ENCODE assay signal across 32 mouse cellular contexts in genomic region chr7:133085408-133085807, GRCm38 (mm10). TPM values are rescaled to one million over a fixed set of nuclear protein-coding genes. Genes with fewer than 3 reads are reported as not detected.
A peak's percentile ranks its signal among the peaks of the same experiment; 100 is the strongest.
DNase-seq lines count a peak whose midpoint lies in the region; ATAC-seq and TF ChIP-seq lines count a peak whose summit lies in the region.
"Had no signal": no experiment of that assay in that cellular context is flagged by ENCODE, and none has a peak within 500 bp of the region (broad histone marks: within the 10 kb centered on the region; RNA-seq: fewer than 3 reads in every experiment).

No protein-coding gene starts in this region.

- DNase-seq in adrenal gland, adult (ENCODE audit: inconsistent age in 2 of 2, low spot score in 1 of 2) = peak; percentile 37 to 41
- DNase-seq in adrenal gland, postnatal 25 days = no peak
- DNase-seq in 416B (ENCODE audit: low read depth) (peak; percentile 73), NIH3T3 (ENCODE audit: low read depth) (peak; percentile 46)
- DNase-seq in stomach, postnatal 0 days (ENCODE audit: low spot score) = no peak
- no peak for DNase-seq in ovary, postnatal 36 days (ENCODE audit: low spot score)
- no peak for DNase-seq in left cerebral cortex, adult 9 months (ENCODE audit: low spot score in 2 of 2)
- no peak for DNase-seq in cerebellum, adult 2 months
- DNase-seq: adrenal gland, postnatal 14 days; cerebellum, adult 11 months; cerebellum, adult 8-10 months; cerebellum, postnatal 10 days; cerebellum, postnatal 36 days; embryo, embryonic 11 days; gastrocnemius, adult 2 months; gastrocnemius, postnatal 14 days; heart, adult 18-20 months; heart, postnatal 10 days; heart, postnatal 36 days; kidney, adult 11 months had no signal

- no peaks in the 10 kb centered on the region for H3K9me3 ChIP-seq in stomach, postnatal 0 days (ENCODE audit: control insufficient read depth, low read length)
- H3K9me3 ChIP-seq: forebrain, embryonic 10.5 days; forebrain, embryonic 13.5 days; G1E; heart, embryonic 12.5 days; heart, embryonic 15.5 days; hindbrain, embryonic 10.5 days; hindbrain, embryonic 13.5 days; intestine, embryonic 15.5 days had no signal

- H3K9ac ChIP-seq in stomach, postnatal 0 days (ENCODE audit: low read length) = no peak overlapping the region
- H3K9ac ChIP-seq: forebrain, embryonic 13.5 days; heart, embryonic 12.5 days; heart, embryonic 15.5 days; hindbrain, embryonic 13.5 days; intestine, embryonic 15.5 days had no signal

- H3K27me3 ChIP-seq in stomach, postnatal 0 days (ENCODE audit: control insufficient read depth, insufficient read depth, low read length) = no peaks in the 10 kb centered on the region
- no peaks in the 10 kb centered on the region for H3K27me3 ChIP-seq in cerebellum, adult 2 months (ENCODE audit: control insufficient read depth, insufficient read depth, low read length)
- H3K27me3 ChIP-seq: forebrain, embryonic 13.5 days; heart, embryonic 12.5 days; heart, embryonic 15.5 days; hindbrain, embryonic 13.5 days; intestine, embryonic 15.5 days had no signal

- no peak overlapping the region; the same call in 1 of the 2 replicates for H3K27ac ChIP-seq in stomach, postnatal 0 days (replicated peaks)
- H3K27ac ChIP-seq in cerebellum, adult 2 months (ENCODE audit: insufficient read depth, low read length) = no peak overlapping the region
- H3K27ac ChIP-seq: forebrain, embryonic 10.5 days; forebrain, embryonic 13.5 days; gastrocnemius, adult 2 months; heart, embryonic 15.5 days; hindbrain, embryonic 10.5 days; hindbrain, embryonic 13.5 days; intestine, embryonic 15.5 days had no signal

- ATAC-seq in stomach, postnatal 0 days (ENCODE audit: low FRiP score, low TSS enrichment) = peak; percentile 30; the same call in 1 of the 2 replicates
- ATAC-seq: activated CD4-positive, CD25-positive, alpha-beta regulatory T cell, adult 4 months; forebrain, embryonic 13.5 days; forebrain, embryonic 16.5 days; hindbrain, embryonic 16.5 days; intestine, embryonic 15.5 days had no signal

- no peak for TF ChIP-seq CTCF in stomach, postnatal 0 days (IDR thresholded peaks at IDR 0.05; ENCODE audit: low read depth)
- TF ChIP-seq CTCF in cerebellum, adult 2 months (IDR thresholded peaks at IDR 0.05; ENCODE audit: borderline replicate concordance, insufficient read depth, low read depth, low read length) = no peak

- H3K4me1 ChIP-seq in stomach, postnatal 0 days (replicated peaks; ENCODE audit: control insufficient read depth, insufficient read depth) = peaks cover 11% of the 10 kb centered on the region
- H3K4me1 ChIP-seq in cerebellum, adult 2 months (ENCODE audit: control insufficient read depth, insufficient read depth, low read length) = peaks cover 43% of the 10 kb centered on the region

- H3K4me3 ChIP-seq in stomach, postnatal 0 days (ENCODE audit: low read depth, low read length) = no peak overlapping the region
- H3K4me3 ChIP-seq in cerebellum, adult 2 months (replicated peaks; ENCODE audit: insufficient read depth, low read depth, low read length) = no peak overlapping the region
- H3K4me3 ChIP-seq: forebrain, embryonic 10.5 days; forebrain, embryonic 13.5 days; gastrocnemius, adult 2 months; heart, embryonic 12.5 days; heart, embryonic 15.5 days; hindbrain, embryonic 10.5 days; hindbrain, embryonic 13.5 days; intestine, embryonic 15.5 days had no signal

- WGBS in stomach, postnatal 0 days = 46% methylated on average over 3 of the region's 3 CpGs
- WGBS in cerebellum, adult 2 months = 19% methylated on average over 3 of the region's 3 CpGs

- H3K36me3 ChIP-seq in stomach, postnatal 0 days (ENCODE audit: control insufficient read depth, insufficient read depth, low read length) = no peaks in the 10 kb centered on the region
- H3K36me3 ChIP-seq: heart, embryonic 15.5 days; hindbrain, embryonic 13.5 days had no signal

- H3K4me2 ChIP-seq in stomach, postnatal 0 days (replicated peaks; ENCODE audit: low read depth) = no peak overlapping the region
- H3K4me2 ChIP-seq: forebrain, embryonic 13.5 days; heart, embryonic 12.5 days; heart, embryonic 15.5 days; hindbrain, embryonic 13.5 days; intestine, embryonic 15.5 days had no signal

- TF ChIP-seq EP300 in stomach, postnatal 0 days (optimal IDR thresholded peaks at IDR 0.05) = no peak

- no peak for TF ChIP-seq POLR2A in cerebellum, adult 2 months (IDR thresholded peaks at IDR 0.05; ENCODE audit: borderline replicate concordance, insufficient read depth, low read length)

RNA-seq across cellular contexts. Expression of gene Fgfr2, which starts 37.7 kb away (rescaled TPM):
- 181 and 186 TPM in 2 replicates for total RNA-seq in adrenal gland, postnatal 25 days (2021)
- 60.8 and 67.1 TPM in 2 replicates for polyA plus RNA-seq in stomach, postnatal 0 days (2015; fragmentation: Nextera tagmentation; extraction: Ambion mirVana)
- polyA plus RNA-seq in cerebellum, adult 2 months (2012; rRNA removed) = 77.9 and 95.3 TPM in 2 replicates
- total RNA-seq: CH12.LX had no signal
- polyA plus RNA-seq: activated CD4-positive, CD25-positive, alpha-beta regulatory T cell, adult 4 months; G1E had no signal

RNA-seq across cellular contexts. Expression of gene Ctbp2, which starts 38.7 kb away (rescaled TPM):
- 69.9 and 80.6 TPM in 2 replicates for total RNA-seq in adrenal gland, postnatal 25 days (2021)
- polyA plus RNA-seq in stomach, postnatal 0 days (2015; fragmentation: Nextera tagmentation; extraction: Ambion mirVana) = 48.6 and 55.6 TPM in 2 replicates
- polyA plus RNA-seq in cerebellum, adult 2 months (2012; rRNA removed) = 96.2 and 111 TPM in 2 replicates

Comparison
In these comparisons a context has a peak if more than half of its experiments do, and no peak if none do; other contexts are left out.
1. DNase-seq: peak in adrenal gland, adult (2 of 2), 416B (single experiment) and NIH3T3 (single experiment); none in adrenal gland, postnatal 25 days (single experiment), stomach, postnatal 0 days (single experiment), ovary, postnatal 36 days (single experiment), left cerebral cortex, adult 9 months (0 of 2) and cerebellum, adult 2 months (0 of 2).